9 mouse cellular contexts compared by ENCODE assay signal in genomic region chr14:11555521-11556355, GRCm38 (mm10). TPM values are rescaled to one million over a fixed set of nuclear protein-coding genes. Genes with fewer than 3 reads are reported as not detected.
DNase-seq lines count a peak whose midpoint lies in the region; ATAC-seq and TF ChIP-seq lines count a peak whose summit lies in the region.
"Had no signal": no experiment of that assay in that cellular context is flagged by ENCODE, and none has a peak within 500 bp of the region (broad histone marks: within the 10 kb centered on the region; RNA-seq: fewer than 3 reads in every experiment).

No protein-coding gene starts in this region.

- no peak for TF ChIP-seq POLR2A in lung, adult 2 months (IDR thresholded peaks at IDR 0.05; ENCODE audit: borderline replicate concordance, extremely low read depth, low read depth, low read length)
- TF ChIP-seq POLR2A in heart, adult 2 months (IDR thresholded peaks at IDR 0.05; ENCODE audit: insufficient read depth, low read depth, low read length): no peak

- H3K27ac ChIP-seq in heart, adult 2 months: peak overlapping the region; percentile 96
- no peak overlapping the region for H3K27ac ChIP-seq in liver, embryonic 11.5 days (ENCODE audit: low read depth, low read length)

- peak overlapping the region; percentile 81 for H3K4me2 ChIP-seq in liver, embryonic 11.5 days

- DNase-seq in lung, adult 2 months: peak; percentile 41
- DNase-seq in lung, adult 18-20 months: no peak
- DNase-seq in cerebellum, postnatal 25 days: peak; percentile 61 to 69
- DNase-seq in heart, adult 2 months: peak; percentile 33 to 61
- DNase-seq in kidney, adult 9 months: peak; percentile 44
- peak; percentile 43 for DNase-seq in liver, embryonic 11.5 days (ENCODE audit: low spot score)
- DNase-seq in right cerebral cortex, postnatal 10 days (ENCODE audit: low spot score in 2 of 2): peak; percentile 56
- no peak for DNase-seq in yolk sac, embryonic 10.5 days (ENCODE audit: low spot score)

- TF ChIP-seq EP300 in heart, adult 2 months (IDR thresholded peaks at IDR 0.05; ENCODE audit: insufficient read depth, low read depth, low read length): no peak

- H3K27me3 ChIP-seq in heart, adult 2 months (ENCODE audit: control insufficient read depth, insufficient read depth, low read length): no peaks in the 10 kb centered on the region
- peaks cover 48% of the 10 kb centered on the region for H3K27me3 ChIP-seq in liver, embryonic 11.5 days (replicated peaks; ENCODE audit: control insufficient read depth, insufficient read depth, low read length)

- no peak for TF ChIP-seq CTCF in lung, adult 2 months (IDR thresholded peaks at IDR 0.05; ENCODE audit: insufficient read depth, low read length)
- TF ChIP-seq CTCF in heart, adult 2 months (IDR thresholded peaks at IDR 0.05): no peak

- peak overlapping the region; percentile 96 for H3K9ac ChIP-seq in heart, adult 2 months (ENCODE audit: low read depth, low read length)
- 0 out of 2 replicates have a peak overlapping the region, but pooled peaks have one; percentile 14 for H3K9ac ChIP-seq in liver, embryonic 11.5 days (ENCODE audit: low read depth, low read length)

- intact Hi-C loops in heart, adult 2 months (cut with DNase I): loop anchor here (2.0 to 10.0 kb wide), 6 partner anchors 25 to 507 kb away; partner anchors contain the start of gene Fhit

- H3K4me1 ChIP-seq in lung, adult 2 months (ENCODE audit: control insufficient read depth, insufficient read depth, low read length): peaks cover 6% of the 10 kb centered on the region
- peaks cover 8% of the 10 kb centered on the region for H3K4me1 ChIP-seq in heart, adult 2 months (ENCODE audit: control insufficient read depth, insufficient read depth, low read length)
- H3K4me1 ChIP-seq in liver, embryonic 11.5 days (replicated peaks; ENCODE audit: control insufficient read depth, insufficient read depth, low read length): no peaks in the 10 kb centered on the region; the same call in 1 of the 2 replicates

- peak overlapping the region; percentile 81 for H3K4me3 ChIP-seq in lung, adult 2 months (replicated peaks; ENCODE audit: extremely low read depth, low read depth, low read length)
- H3K4me3 ChIP-seq in heart, adult 2 months: peak overlapping the region; percentile 98
- peak overlapping the region; percentile 67 for H3K4me3 ChIP-seq in liver, embryonic 11.5 days (ENCODE audit: low read depth, low read length)

- 3% methylated on average over 35 of the region's 35 CpGs for WGBS in lung, adult 2 months
- WGBS in heart, adult 2 months: under 1% methylated on average over 35 of the region's 35 CpGs
- 3% methylated on average over 35 of the region's 35 CpGs for WGBS in liver, embryonic 11.5 days

- no peaks in the 10 kb centered on the region for H3K36me3 ChIP-seq in heart, adult 2 months (ENCODE audit: control insufficient read depth, insufficient read depth, low read length)
- H3K36me3 ChIP-seq in liver, embryonic 11.5 days (ENCODE audit: control insufficient read depth, insufficient read depth, low read length): no peaks in the 10 kb centered on the region

- H3K9me3 ChIP-seq in liver, embryonic 11.5 days (ENCODE audit: control insufficient read depth, low read length): no peaks in the 10 kb centered on the region

- peaks cover 3% of the 10 kb centered on the region; the same call in 1 of the 2 replicates for H3K79me2 ChIP-seq in heart, adult 2 months (replicated peaks; ENCODE audit: control insufficient read depth, insufficient read depth, low read length)

- no peak for ATAC-seq in liver, embryonic 11.5 days (replicated peaks; ENCODE audit: low FRiP score)

RNA-seq across cellular contexts. Expression of gene Ptprg, which starts 2.4 kb away (rescaled TPM):
- 79.0 and 79.9 TPM in 2 replicates for polyA plus RNA-seq in lung, adult 2 months (2012; rRNA removed)
- 10 to 100 TPM; 54.0 to 57.1 TPM for total RNA-seq in heart, adult 2 months (2021)
- polyA plus RNA-seq in heart, adult 2 months (2012; rRNA removed): 25.1 and 44.0 TPM in 2 replicates
- polyA plus RNA-seq in liver, embryonic 11.5 days (2014; fragmentation: Nextera tagmentation; extraction: Ambion mirVana): 8.6 and 10.0 TPM in 2 replicates
- total RNA-seq: MEL had no signal

Comparison
In these comparisons a context has a peak if more than half of its experiments do, and no peak if none do; other contexts are left out.
1. DNase-seq: peak in lung, adult 2 months (single experiment), cerebellum, postnatal 25 days (2 of 2), heart, adult 2 months (2 of 2), kidney, adult 9 months (single experiment), liver, embryonic 11.5 days (single experiment) and right cerebral cortex, postnatal 10 days (2 of 2); none in lung, adult 18-20 months (0 of 2) and yolk sac, embryonic 10.5 days (single experiment).
2. Peak in every context shown above with its lines, with median percentiles within 50 percentile points of each other: H3K4me3 ChIP-seq.